Mouse (Mus musculus) 416B (cell line): ENCODE results near the gene A730049H05Rik.

Source experiments
- DNase-seq: peaks from one replicate; pipeline ENCODE4 v3.0.0; 2011; ENCODE audit warnings: low read depth

A730049H05Rik gene

DNA sequence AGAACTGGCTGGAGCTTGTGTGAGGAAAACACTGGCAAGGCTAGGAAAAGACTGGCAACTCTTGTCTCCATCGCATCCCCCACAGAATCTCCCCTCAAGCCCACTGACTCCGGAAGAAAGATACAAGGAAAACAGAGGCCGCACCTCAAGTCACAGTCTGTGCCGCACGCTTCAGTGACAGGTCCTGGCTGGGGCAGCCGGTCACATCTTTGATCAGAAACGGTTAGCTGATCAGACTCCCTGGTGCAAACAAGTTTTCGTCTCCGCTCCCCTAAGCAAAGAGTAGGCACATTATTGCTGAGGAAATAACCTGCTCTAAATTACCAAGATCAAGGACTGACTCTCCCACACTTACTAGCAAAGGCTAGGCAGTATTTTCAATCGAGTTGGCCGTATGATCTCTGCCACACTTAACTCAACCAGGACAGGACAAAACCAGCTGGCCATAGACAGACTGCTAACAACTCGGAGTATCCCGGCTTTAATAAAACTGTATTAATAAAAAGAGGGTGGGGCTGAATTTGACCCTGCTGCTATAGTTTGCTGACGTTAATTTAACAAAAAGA is 63.5 kb downstream of the A730049H05Rik start:
- no peak for DNase-seq

GRCm38 (mm10) chr6:92882446-92882845 is 66.2 kb downstream of the A730049H05Rik start:
- peak; percentile 58 for DNase-seq

DNA sequence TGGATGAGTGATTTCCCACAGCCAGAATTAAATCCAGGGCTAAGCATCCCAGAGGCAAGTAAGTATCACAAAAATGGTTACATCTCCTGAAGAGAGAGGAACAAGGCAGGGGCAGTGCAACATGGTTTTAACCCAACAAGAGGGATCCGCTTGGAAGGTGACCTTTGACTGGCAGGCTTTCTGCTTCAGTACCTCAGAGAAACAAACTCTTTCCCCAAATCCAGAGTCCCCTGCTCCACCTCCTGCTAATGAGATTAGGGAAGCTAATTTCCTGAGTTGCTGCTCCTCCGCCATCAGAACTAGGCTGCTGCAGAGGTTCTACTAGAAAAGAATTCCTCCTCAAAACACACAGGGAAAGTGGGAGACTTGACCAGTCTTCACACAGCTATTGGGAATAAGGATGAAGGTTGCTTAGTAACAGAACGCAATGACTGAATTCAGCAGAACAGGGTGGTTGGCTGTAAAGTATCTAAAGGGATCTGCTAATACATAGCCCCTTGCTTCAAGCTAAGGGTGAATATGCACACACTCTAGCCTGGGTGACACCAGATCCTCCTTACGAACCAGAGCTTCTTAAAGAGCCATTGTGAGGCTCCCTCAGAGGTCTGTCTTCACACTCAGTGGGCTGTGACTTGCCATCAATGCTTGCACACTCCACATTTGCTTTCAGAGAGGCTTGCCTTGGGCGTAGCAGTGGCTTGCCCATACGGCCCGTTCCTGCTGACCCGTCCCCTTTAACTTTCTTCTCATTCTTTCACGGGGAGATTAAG is 67.0 kb downstream of the A730049H05Rik start:
- DNase-seq: no peak

DNA sequence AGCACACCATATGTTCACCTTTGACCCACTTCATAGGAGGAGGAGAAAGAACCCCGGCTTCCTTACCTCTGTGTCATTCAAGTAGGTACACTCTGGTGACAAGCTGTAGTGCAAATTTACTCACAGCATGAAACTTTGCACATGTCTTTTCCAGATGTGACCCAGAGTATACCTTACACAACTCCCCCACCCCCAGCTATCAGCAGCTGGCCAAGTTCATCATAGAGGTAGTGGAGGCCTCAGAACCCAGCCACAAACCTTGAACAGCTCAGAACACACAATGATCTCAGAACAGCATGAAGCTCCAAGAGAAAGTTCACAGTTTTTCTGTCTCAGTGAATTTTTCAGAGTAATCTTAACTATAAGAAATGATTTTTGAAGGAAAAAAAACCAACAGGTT is 75.3 kb downstream of the A730049H05Rik start:
- no peak for DNase-seq
